ENCODE assay signal across 22 mouse cellular contexts in genomic region chr15:89365141-89365551, GRCm38 (mm10). TPM values are rescaled to one million over a fixed set of nuclear protein-coding genes. Genes with fewer than 3 reads are reported as not detected.
DNase-seq lines count a peak whose midpoint lies in the region; ATAC-seq lines count a peak whose summit lies in the region.
"Had no signal": no experiment of that assay in that cellular context is flagged by ENCODE, and none has a peak within 500 bp of the region (broad histone marks: within the 10 kb centered on the region; RNA-seq: fewer than 3 reads in every experiment).

No protein-coding gene starts in this region.

- no peak for DNase-seq in cerebellum, postnatal 4 days (ENCODE audit: low spot score in 2 of 2)
- peak; percentile 94 for DNase-seq in cerebellum, adult 11-12 months
- DNase-seq in cerebellum, adult 9-10 months: peak; percentile 94
- DNase-seq in cerebellum, postnatal 25 days: peak; percentile 93 to 94
- no peak for DNase-seq in layer of hippocampus, postnatal 14 days (ENCODE audit: low spot score in 2 of 2)
- DNase-seq in kidney, adult 18-20 months: no peak
- DNase-seq: adrenal gland, adult 8-10 months; adrenal gland, postnatal 36 days; B cell, adult 2 months; gastrocnemius, adult 2 months; gastrocnemius, postnatal 25 days; heart, adult 18-20 months; heart, postnatal 10 days; kidney, adult 8-10 months had no signal

- ATAC-seq in cerebellum, adult (ENCODE audit: insufficient number of reproducible peaks, low FRiP score, low TSS enrichment): peak; percentile 89
- no peak for ATAC-seq in inflammation-experienced regulatory T-cells, adult 6 months
- ATAC-seq: CD4-positive, CD25-positive, alpha-beta regulatory T cell, adult 4 months; forebrain, embryonic 13.5 days; hindbrain, postnatal 0 days; intestine, embryonic 15.5 days had no signal

RNA-seq across cellular contexts. Expression of gene Sco2, which starts 8.5 kb away (rescaled TPM):
- 1 to 10 TPM in 1 of 3 experiments, under 1 TPM in 1, not detected in 1; 0.82 to 3.4 TPM for polyA plus RNA-seq in inflammation-experienced regulatory T-cells, adult 6 months (2017; shearing (Covaris generic))
- 10 to 100 TPM; 28.9 to 29.9 TPM for total RNA-seq in layer of hippocampus, postnatal 14 days (2021)

RNA-seq across cellular contexts. Expression of gene Ncaph2, which starts 9.6 kb away (rescaled TPM):
- 100 to 1,000 TPM; 145 to 237 (median 180) TPM for polyA plus RNA-seq in inflammation-experienced regulatory T-cells, adult 6 months (2017; shearing (Covaris generic))
- total RNA-seq in layer of hippocampus, postnatal 14 days (2021): 10 to 100 TPM; 75.5 to 79.0 TPM

RNA-seq across cellular contexts. Expression of gene Lmf2, which starts 9.7 kb away (rescaled TPM):
- polyA plus RNA-seq in inflammation-experienced regulatory T-cells, adult 6 months (2017; shearing (Covaris generic)): 10 to 100 TPM; 24.7 to 44.0 (median 34.7) TPM
- total RNA-seq in layer of hippocampus, postnatal 14 days (2021): 10 to 100 TPM; 22.8 to 24.2 TPM

RNA-seq across cellular contexts. Expression of gene Tymp, which starts 11.7 kb away (rescaled TPM):
- polyA plus RNA-seq in inflammation-experienced regulatory T-cells, adult 6 months (2017; shearing (Covaris generic)): under 1 TPM in 2 of 3 experiments, not detected in 1; 0.94 to 0.99 TPM
- total RNA-seq in layer of hippocampus, postnatal 14 days (2021): 1 to 10 TPM; 1.3 to 1.6 TPM
- total RNA-seq: hematopoietic stem cell, adult 5-6 weeks had no signal
- polyA plus RNA-seq: CD4-positive, CD25-positive, alpha-beta regulatory T cell, adult 4 months had no signal

RNA-seq across cellular contexts. Expression of gene Odf3b, which starts 13.9 kb away (rescaled TPM):
- polyA plus RNA-seq in inflammation-experienced regulatory T-cells, adult 6 months (2017; shearing (Covaris generic)): 1 to 10 TPM in 2 of 3 experiments, under 1 TPM in 1; 0.41 to 2.0 (median 1.8) TPM
- 1 to 10 TPM; 2.7 to 5.3 TPM for total RNA-seq in layer of hippocampus, postnatal 14 days (2021)
- total RNA-seq: adrenal gland, postnatal 36 days; G1E had no signal
- polyA plus RNA-seq: G1E had no signal

Comparison
In these comparisons a context has a peak if more than half of its experiments do, and no peak if none do; other contexts are left out.
1. DNase-seq: peak in cerebellum, adult 11-12 months (single experiment), cerebellum, adult 9-10 months (single experiment) and cerebellum, postnatal 25 days (2 of 2); none in cerebellum, postnatal 4 days (0 of 2), layer of hippocampus, postnatal 14 days (0 of 2) and kidney, adult 18-20 months (single experiment).